Mouse (Mus musculus) C2C12 (cell line): ENCODE results near the gene Edn1.

Source experiments
- CTCF ChIP-seq: IDR thresholded peaks from one replicate; pipeline ENCODE4 v1.5.1; 2011; ENCODE audit not compliant: control insufficient read depth, insufficient read depth, insufficient read length
- MYOD1 ChIP-seq: IDR thresholded peaks from one replicate; pipeline ENCODE4 v1.6.1; 2011; ENCODE audit warnings: low read depth; ENCODE audit not compliant: control insufficient read depth, insufficient read length

- TF ChIP-seq MYOD1 (no peak), CTCF (no peak)
Observed at GRCm38 (mm10) chr13:42255105-42255504, 46.2 kb upstream of the Edn1 start.
